Mouse (Mus musculus): ENCODE results near the gene Rab40c. TPM values are rescaled to one million over a fixed set of nuclear protein-coding genes. Genes with fewer than 3 reads are reported as not detected.
A peak's percentile ranks its signal among the peaks of the same experiment; 100 is the strongest.

The Rab40c gene
- 10 to 100 TPM in 1 of 2 experiments, 1 to 10 TPM in 1; 9.3 to 12.6 TPM for total RNA-seq (2021)
- long read RNA-seq, experiment 1, transcript Rab40c-207 (6 exons, 2,506 nt), result minor isoform, 5 of 28 reads
- long read RNA-seq, experiment 1, transcript Rab40c-201 (7 exons, 2,466 nt), result major isoform, 18 of 28 reads
- long read RNA-seq, experiment 1, partial matches to known transcripts, result 1 of 28 reads
- long read RNA-seq, experiment 1, other reads (novel, unspliced or antisense), result 4 of 28 reads
- long read RNA-seq, experiment 2, transcript Rab40c-201 (7 exons, 2,466 nt), result major isoform, 12 of 19 reads
- long read RNA-seq, experiment 2, partial matches to known transcripts, result 0 of 19 reads
- long read RNA-seq, experiment 2, other reads (novel, unspliced or antisense), result 4 of 19 reads

GRCm38 (mm10) chr17:25919144-25919785 is at the start of gene Rab40c:
Gene Rab40c (minus strand): TSS chr17:25919727.
- DNase-seq, result peak; percentile 55

DNA sequence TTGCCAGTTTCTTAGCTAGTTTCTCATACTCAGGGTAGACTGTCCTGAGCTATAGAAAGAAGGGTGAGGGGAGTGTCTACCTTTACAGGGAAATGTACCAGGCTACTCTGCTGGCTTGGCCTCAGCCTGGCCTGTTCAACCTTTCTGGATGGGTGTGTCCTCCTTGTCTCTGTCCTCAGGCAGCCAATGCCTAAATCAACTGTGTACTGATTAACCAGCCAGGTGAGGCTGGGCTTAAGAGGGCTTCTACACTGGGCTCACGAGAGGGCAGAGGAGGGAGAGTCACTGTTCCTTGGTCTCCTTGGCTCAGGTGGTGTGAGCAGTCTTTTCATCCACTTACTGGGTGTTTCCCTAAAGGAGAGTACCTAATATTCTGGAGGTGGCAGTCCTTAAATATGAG is 48.6 kb upstream of the Rab40c start:
- no peak for DNase-seq

GRCm38 (mm10) chr17:25967652-25968051 is 48.1 kb upstream of the Rab40c start:
- DNase-seq, result no peak

- no peak for DNase-seq
Observed at GRCm38 (mm10) chr17:25964271-25964670, 44.7 kb upstream of the Rab40c start.

- DNase-seq, result no peak
Observed at GRCm38 (mm10) chr17:25962413-25962905, 42.9 kb upstream of the Rab40c start.

- no peak for DNase-seq
Observed at GRCm38 (mm10) chr17:25961566-25961965, 42.0 kb upstream of the Rab40c start.

DNA sequence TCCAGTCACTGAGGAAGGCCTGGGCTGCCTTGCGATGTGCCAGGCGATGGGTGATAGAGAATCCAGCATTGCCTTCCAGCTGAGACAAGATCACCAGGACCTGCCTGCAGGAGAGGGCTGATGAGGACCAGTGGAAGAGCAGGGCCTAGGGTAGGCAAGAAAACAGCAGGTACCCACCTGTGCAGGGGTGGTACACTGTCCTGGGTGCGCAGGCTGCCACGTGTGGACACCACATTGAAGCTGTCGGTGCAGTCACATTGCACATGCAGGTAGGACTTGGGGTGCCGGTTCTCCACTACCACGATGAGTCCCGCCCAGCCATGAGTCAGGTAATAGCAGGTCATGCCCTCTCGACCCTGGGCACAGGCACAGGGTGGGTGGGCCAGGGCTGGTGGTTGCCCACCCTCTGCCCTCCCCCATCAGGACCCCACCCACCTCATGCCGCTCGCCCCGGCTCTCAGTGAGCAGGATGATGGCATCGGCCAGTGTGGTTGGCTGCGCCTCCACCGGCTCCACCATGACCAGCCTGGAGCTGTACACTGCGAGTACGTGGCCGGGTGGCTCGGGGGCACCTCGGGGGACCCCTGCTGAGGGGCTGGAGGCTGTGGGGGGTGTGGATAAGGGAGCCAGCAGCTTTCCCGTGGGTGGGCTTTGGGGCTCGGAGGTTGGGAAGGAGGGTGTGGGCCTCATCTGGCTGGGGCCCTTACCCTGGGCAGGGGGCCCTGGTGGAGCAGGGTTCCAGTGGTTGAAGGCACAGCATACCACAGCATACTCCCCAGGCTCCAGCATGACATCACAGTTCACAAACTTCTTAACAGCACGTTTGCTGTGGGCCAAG is 40.3 kb upstream of the Rab40c start:
- no peak for DNase-seq

DNA sequence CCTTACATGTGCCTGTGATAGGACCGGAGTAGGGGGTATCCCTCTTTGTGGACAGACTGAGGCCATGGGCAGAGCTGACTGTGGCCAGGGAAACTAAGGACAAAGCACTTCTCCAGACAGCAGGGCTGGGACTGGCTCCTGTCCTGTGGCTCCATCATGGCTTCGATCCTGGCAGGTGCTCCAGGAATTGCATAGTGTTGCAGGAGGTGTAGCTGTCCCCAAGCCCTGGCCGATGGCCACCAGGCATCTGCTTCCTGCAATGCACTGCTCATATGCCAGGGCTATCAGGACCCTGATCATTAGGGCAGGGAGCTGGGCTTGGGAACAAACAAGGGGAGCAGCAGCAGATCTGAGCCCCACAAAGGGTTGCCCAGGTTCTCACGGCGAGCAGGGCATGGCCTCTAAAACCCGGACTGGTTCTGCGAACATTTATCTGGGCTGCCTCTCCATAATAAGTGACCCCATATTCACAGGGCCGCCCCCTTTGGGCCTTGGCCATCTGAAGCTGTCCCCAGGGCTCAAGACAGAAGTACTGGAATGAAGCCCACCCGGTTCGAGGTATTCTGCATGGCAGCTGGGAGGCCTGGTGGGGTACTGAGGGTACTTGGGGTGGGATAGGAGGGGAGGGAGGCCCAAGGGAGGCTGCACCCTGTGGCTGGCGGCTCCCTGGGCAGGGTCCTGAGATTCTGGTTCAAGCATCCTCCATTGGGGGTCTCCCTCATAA is 39.4 kb upstream of the Rab40c start:
- no peak for DNase-seq

DNA sequence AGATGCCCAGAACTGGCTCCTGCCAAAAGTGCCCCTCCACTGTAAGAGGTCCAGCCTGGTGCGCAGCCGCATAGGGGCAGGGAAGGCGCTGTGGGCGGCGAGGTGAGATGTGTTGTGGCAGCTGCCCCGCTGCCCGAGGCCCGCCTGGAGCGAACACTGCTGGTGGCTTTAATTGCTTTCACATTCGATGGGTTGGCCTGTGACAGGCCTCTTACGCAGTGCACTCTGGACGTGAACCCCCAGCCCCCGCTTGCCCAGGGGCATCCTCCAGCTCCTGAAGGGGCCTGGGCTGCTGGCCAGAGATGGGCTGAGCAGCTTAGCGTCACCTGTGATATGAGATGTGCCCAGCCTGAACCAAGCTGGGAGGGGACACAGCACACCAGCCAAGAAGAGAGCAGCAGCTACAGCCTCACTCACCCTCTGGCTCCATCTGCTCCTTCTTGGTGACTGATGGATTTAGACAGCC is 38.1 kb upstream of the Rab40c start:
- DNase-seq, result no peak

DNA sequence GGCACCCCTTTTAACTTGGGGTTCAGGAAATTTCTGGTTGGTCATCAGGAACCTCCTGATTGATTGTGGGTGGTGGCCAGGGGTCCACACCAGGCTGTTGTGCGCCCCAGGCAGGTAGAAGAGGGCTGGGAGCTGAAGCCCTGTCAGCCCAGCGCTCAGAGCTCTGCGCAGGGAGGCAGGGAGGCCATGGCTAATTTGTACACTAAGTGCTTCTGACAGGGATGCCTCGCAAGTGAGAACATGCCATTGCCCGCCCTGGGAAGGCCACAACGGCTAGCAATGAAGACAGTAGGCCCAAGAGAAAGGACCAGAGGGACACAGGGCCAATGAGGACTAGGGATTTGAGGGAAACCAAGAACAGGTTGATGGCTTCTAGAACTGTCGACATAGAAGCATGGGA is 37.1 kb upstream of the Rab40c start:
- no peak for DNase-seq

- DNase-seq, result no peak
Observed at GRCm38 (mm10) chr17:25956201-25956600, 36.7 kb upstream of the Rab40c start.

DNA sequence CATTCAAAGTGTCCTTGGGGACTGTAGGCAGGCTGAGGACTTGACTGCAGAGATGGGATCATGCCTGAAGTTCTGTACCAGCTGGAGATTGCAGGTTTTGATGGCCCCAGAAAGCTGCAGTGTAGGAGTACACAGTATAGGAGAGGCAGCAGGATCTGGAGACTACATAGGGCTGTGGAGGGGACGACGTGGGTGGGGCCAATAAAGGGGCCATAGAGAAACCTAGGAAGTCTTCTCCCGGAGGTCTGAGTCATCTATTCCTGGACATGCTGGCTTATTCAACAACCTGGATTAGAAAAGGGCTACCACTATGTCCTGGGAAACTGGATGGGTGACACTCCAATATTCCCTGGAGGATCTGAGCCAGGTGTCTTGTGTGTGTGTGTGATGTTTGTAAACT is 36.2 kb upstream of the Rab40c start:
- no peak for DNase-seq

DNA sequence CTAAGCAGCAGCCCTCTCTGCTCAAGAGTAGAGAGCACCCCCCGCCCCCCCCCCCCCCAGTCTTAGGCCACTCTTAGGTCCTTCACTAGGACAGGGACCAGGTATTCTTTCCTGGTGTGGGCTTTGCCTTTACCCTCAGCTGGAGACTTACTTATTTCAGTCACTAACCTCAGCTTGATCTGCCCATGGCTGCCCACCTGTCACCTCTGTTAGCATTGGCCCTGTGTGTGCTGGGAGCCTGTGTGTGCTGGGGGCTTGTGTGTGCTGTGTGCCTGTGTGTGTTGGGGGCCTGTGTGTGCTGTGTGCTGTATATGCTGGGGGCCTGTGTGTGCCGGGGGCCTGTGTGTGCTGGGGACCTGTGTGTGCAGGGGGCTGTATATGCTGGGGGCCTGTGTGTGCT is 35.1 kb upstream of the Rab40c start:
- no peak for DNase-seq

- DNase-seq, result no peak
Observed at GRCm38 (mm10) chr17:25953161-25953560, 33.6 kb upstream of the Rab40c start.

GRCm38 (mm10) chr17:25951803-25952623 is 32.5 kb upstream of the Rab40c start, which contains the start of gene A930017K11Rik:
Gene A930017K11Rik (minus strand): TSS chr17:25952565.
- no peak for DNase-seq

GRCm38 (mm10) chr17:25951225-25951802 is 31.8 kb upstream of the Rab40c start:
- no peak for DNase-seq

DNA sequence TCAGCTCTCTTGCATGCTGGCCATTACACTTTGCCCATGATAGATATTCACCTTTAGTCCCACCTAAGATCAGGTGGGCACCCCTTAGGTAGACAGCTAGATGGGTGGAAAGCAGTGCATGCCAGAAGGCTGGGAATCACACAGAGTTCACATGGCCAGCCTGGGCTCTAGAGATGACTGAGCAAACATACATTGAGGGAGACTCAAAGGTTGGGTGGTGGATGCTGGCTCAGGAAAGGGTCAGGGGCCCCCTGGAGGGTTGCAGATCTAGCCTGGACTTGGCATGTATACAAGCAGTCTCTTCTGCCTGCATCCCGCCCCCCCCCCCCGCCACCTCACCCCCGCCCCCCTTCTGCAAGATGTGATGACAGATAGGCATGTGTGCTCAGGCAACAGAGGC is 31.2 kb upstream of the Rab40c start:
- DNase-seq, result no peak

DNA sequence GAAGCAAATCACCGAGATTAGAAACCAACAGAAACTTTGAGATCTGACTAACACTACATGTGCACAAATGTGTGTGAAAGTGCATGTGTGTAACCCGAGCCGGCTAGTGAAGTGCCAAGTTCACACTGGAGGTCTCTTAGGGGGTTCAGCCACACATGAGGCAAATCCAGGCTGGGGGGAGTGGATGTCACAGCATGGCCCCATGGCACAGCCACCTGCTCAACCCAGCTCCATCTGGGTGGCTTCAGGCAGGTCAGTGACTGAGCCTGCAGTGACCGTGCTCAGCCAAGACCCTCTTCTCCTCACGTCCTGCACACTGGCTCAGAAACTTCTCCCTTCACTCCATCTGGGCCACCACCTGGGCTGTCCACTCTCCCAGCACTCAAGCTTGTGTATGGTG is 30.5 kb upstream of the Rab40c start:
- no peak for DNase-seq

DNA sequence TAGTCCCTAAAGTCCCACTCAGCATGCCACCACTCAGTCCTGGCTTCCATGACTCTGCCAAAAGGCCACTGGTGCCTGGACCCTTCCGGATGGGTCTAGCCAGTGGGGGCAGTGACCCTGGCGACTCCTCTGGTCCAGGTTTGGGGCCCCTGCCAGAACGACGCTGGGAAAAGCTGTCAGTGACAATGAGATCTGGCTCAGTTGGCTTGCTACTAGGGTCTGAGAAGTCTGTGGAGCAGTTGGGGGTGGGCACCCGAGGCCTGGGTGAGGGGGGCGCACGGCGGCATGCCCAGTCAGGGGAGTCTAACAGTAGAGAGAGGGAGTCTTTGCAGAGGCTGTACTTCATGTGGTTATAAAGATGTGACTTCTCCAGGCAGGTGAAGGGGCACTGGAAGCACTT is 28.5 kb upstream of the Rab40c start:
- DNase-seq, result no peak

DNA sequence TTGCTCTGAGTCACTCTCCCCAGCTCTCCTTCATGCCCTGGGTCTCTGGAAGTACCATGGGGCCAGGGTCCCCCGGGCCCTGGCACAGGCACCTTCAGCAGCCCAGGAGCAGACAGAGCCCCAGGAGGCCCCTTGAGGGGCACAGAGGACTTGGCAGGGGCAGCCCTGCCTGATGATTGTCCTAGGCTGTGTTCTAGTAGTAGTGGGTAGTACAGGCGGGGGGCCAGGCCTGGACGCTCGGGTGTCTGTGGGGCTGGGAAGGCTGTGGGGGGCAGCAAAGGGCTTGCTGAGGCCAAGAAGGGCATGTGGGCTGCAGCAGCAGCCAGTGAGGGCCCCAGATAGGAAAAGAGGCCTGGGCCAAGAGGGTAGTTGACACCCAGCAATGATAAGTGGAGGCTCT is 28.0 kb upstream of the Rab40c start:
- no peak for DNase-seq

GRCm38 (mm10) chr17:25946891-25947290 is 27.4 kb upstream of the Rab40c start:
- no peak for DNase-seq
